Mouse (Mus musculus) heart, postnatal 0 days (tissue): ENCODE results near the gene Tmbim6. TPM values are rescaled to one million over a fixed set of nuclear protein-coding genes. Genes with fewer than 3 reads are reported as not detected.

Source experiments
- ATAC-seq: fragments of 200-750 bp; cut with Nextera tagmentation; 2 replicates; pipeline ENCODE4 v1.8.0; 2017; ENCODE audit warnings: low read depth, moderate number of reproducible peaks, moderate library complexity; ENCODE audit not compliant: insufficient read depth
- DNase-seq: peaks from one replicate; pipeline ENCODE4 v3.0.0-alpha.2; 2016; ENCODE audit warnings: low spot score
- H3K27ac ChIP-seq: fragments of 300-500 bp; sonication (generic); 2 replicates; pipeline ENCODE4 v1.5.1; 2014; ENCODE audit warnings: low read depth, mild to moderate bottlenecking
- H3K27me3 ChIP-seq: fragments of 300-500 bp; sonication (generic); 2 replicates; pipeline ENCODE4 v1.6.1; 2014; ENCODE audit warnings: low read length, mixed read lengths; ENCODE audit not compliant: control insufficient read depth, insufficient read depth
- H3K36me3 ChIP-seq: fragments of 300-500 bp; sonication (generic); replicated peaks from 2 replicates; pipeline ENCODE4 v1.6.1; 2014; ENCODE audit warnings: low read length, mixed read lengths; ENCODE audit not compliant: control insufficient read depth, insufficient read depth
- H3K4me1 ChIP-seq: fragments of 300-500 bp; sonication (generic); 2 replicates; pipeline ENCODE4 v1.6.1; 2014; ENCODE audit warnings: antibody characterized with exemption; ENCODE audit not compliant: control insufficient read depth, insufficient read depth
- H3K4me2 ChIP-seq: fragments of 300-500 bp; sonication (generic); 2 replicates; pipeline ENCODE4 v1.6.1; 2014; ENCODE audit warnings: low read depth, mild to moderate bottlenecking, low read length, moderate library complexity
- H3K4me3 ChIP-seq: fragments of 300-500 bp; sonication (generic); 2 replicates; pipeline ENCODE4 v1.5.1; 2014; ENCODE audit warnings: low read depth, low read length
- H3K9ac ChIP-seq: fragments of 300-500 bp; sonication (generic); replicated peaks from 2 replicates; pipeline ENCODE4 v1.6.1; 2014; ENCODE audit warnings: low read depth, low read length, mixed read lengths
- H3K9me3 ChIP-seq: fragments of 300-500 bp; sonication (generic); replicated peaks from 2 replicates; pipeline ENCODE4 v1.6.1; 2016; ENCODE audit warnings: low read length; ENCODE audit not compliant: control insufficient read depth
- CTCF ChIP-seq: IDR thresholded peaks from 2 replicates; pipeline ENCODE4 v1.5.1; 2016; ENCODE audit warnings: antibody characterized with exemption, control low read depth, low read depth
- EP300 ChIP-seq: IDR thresholded peaks from 2 replicates; pipeline ENCODE4 v1.6.1; 2016; ENCODE audit warnings: antibody characterized with exemption, low read depth
- WGBS: fragments of 180-500 bp; shearing (Covaris S2); extraction: QIAGEN DNeasy Blood & Tissue Kit; methylation state at CpG from one replicate; pipeline ENCODE4 v1.1.7; 2014; 5-methylcytosine and 5-hydroxymethylcytosine counted together
- polyA plus RNA-seq: library from polyadenylated mRNA; unstranded; fragments of >200 nt; fragmentation: Nextera tagmentation; extraction: Ambion mirVana; gene quantifications from 2 replicates; pipeline ENCODE4 v1.2.1, GENCODE M21; 2015
- total RNA-seq: library from RNA; depleted of rRNA; stranded (reverse); fragments of >200 nt; gene quantifications from 2 replicates; pipeline ENCODE4 v1.2.3, GENCODE M21; 2014; ENCODE audit warnings: low replicate concordance

The Tmbim6 gene
- total and polyA plus RNA-seq, 2 experiments from 2014 or later, result 188 to 190 TPM

DNA sequence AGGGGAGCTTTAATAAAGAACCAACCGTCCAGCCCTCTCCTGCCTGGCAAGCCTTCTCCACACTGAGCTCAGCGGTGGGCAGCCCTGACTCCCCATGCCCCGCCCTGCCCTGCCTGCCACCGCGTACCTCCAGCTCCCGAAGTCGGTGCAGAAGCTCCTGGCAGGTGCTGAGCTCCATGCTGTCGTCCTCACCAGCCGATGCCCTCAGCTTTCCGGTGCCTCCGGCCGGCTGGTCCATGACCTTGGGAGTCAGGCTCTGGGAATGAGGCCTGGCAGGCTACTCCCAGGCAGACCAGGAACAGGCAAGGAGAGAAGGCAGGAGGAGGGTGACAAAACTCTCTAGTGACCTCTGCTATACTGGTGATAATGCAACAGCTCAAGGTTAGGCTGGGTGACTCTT, 41.2 kb downstream of the Tmbim6 start:
- TF ChIP-seq EP300, result no peak
- TF ChIP-seq CTCF, result no peak
- no peak for DNase-seq
- H3K4me1 ChIP-seq, result peaks cover 15% of the 10 kb centered on the region; the same call in 1 of the 2 replicates
- no peak overlapping the region for H3K4me3 ChIP-seq
- 49% methylated on average over 12 of the region's 12 CpGs for WGBS
- no peaks in the 10 kb centered on the region for H3K9me3 ChIP-seq
- peaks cover 35% of the 10 kb centered on the region for H3K36me3 ChIP-seq
- H3K9ac ChIP-seq, result 0 out of 2 replicates have a peak overlapping the region, but pooled peaks have one; percentile 12
- H3K27me3 ChIP-seq, result no peaks in the 10 kb centered on the region
- H3K27ac ChIP-seq, result no peak overlapping the region
- ATAC-seq, result peak; percentile 22; the same call in 1 of the 2 replicates
- H3K4me2 ChIP-seq, result no peak overlapping the region

DNA sequence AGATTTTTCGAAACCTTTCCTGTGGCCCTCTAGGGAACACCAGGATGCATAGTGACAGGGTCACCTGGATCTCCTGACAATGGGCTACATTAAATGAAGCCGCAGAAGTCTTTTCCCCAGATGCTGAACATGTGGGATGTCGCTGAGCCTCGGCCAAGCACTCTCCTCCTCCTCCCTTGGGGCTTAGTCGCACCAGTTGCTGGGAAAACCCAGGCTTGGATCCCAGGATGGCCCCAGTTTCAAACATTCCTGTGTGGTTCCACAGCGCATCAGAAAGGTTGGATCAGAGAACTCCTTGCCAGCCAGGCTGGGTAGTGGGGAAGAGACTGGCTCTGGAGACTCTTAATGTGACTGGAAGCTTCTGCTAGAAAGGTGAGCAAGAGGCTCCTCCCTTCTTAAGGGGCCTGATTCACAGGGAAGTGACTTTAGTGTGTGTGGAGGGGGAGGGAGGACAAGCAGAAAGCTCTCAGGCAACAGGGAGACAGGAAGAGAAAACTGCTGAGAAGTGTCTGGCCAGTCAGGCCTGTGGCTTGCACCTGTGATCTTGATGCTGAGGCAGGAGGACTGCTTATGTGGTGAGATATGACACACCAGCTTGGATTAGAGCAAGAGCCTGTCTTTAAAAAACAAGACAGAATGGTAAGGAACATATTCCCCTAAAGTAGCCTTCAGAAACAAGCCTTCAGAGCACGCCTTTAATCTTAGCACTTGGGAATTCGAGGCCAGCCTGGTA, 46.5 kb downstream of the Tmbim6 start:
- no peak overlapping the region for H3K9ac ChIP-seq
- no peak for TF ChIP-seq EP300
- no peak for TF ChIP-seq CTCF
- H3K27me3 ChIP-seq, result no peaks in the 10 kb centered on the region
- H3K27ac ChIP-seq, result peak overlapping the region; percentile 52
- no peak overlapping the region for H3K4me2 ChIP-seq
- 63% methylated on average over 8 of the region's 8 CpGs for WGBS
- H3K4me1 ChIP-seq, result peaks cover 34% of the 10 kb centered on the region
- H3K36me3 ChIP-seq, result peaks cover 13% of the 10 kb centered on the region; the same call in 1 of the 2 replicates
- no peaks in the 10 kb centered on the region for H3K9me3 ChIP-seq
- no peak for DNase-seq
- no peak overlapping the region for H3K4me3 ChIP-seq
- ATAC-seq, result no peak

DNA sequence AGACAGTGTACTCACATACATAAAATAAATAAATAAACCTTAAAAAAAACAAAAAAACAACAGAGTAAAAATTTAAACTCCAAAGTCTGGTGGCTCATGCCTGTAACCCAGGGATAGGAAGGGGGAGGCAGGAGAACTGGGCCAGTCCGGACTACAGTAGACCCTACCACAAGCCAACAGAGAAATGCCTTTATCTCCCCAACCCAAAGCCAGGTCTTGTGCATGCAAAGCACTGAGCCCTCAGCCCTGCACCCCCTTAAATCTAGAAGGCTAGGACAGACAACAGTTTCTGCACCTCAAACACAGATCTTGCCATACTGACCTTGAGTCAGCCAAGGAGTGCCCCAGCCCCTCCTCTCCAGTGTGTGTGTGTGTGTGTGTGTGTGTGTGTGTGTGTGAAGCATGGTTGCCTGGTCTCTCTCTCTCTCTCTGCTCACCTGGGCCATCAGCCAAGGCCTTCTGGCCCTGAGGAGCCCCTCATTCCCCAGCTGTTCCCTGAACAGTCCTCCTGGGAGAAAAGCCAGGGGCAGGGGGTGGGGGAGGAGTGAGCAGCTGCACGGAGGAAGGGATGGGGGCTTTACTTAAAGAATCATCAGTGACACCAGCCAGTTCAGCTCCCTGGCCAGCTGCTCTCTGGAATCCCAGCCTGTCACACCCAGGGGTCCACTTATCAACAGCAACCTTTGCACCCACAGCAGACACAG, 47.6 kb downstream of the Tmbim6 start:
- TF ChIP-seq EP300, result no peak
- TF ChIP-seq CTCF, result no peak
- peaks cover 27% of the 10 kb centered on the region for H3K4me1 ChIP-seq
- no peaks in the 10 kb centered on the region for H3K27me3 ChIP-seq
- H3K4me2 ChIP-seq, result no peak overlapping the region
- H3K4me3 ChIP-seq, result no peak overlapping the region
- H3K9ac ChIP-seq, result no peak overlapping the region
- 15% methylated on average over 2 of the region's 2 CpGs for WGBS
- H3K36me3 ChIP-seq, result peaks cover 17% of the 10 kb centered on the region; the same call in 1 of the 2 replicates
- H3K9me3 ChIP-seq, result no peaks in the 10 kb centered on the region
- peak; percentile 86 for ATAC-seq
- peak; percentile 78 for DNase-seq
- H3K27ac ChIP-seq, result peak overlapping the region; percentile 71

DNA sequence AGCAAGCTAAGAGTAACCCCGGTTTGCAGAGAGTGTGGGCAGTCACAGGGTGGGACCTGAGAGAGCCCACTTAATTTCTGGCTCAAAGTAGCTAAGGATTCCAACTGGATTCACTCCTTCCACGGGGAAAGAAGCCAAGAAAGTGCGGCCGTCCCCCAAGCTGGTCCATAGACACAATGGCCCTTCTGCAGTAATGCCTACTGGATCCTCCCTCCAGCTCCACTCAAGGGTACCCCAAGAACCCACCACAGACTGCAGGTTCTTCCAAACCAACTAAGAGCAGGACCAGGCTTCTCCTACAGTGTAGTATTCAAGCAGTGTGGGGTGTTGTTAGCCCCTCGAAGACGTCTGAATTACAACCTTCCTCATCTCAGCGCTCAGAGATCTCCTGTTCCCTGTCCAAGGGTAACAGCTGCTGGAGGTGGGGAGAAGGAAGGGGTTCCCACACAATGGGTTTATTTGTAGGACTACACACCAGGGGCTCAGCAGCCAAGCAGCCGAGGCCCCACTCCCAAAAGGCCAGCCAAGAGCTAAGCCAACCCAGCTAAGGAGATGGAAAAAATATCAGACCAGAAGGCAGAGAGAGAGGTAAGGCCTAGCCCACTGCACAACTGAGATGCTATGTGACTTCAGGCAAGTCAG, 48.3 kb downstream of the Tmbim6 start:
- ATAC-seq, result no peak
- no peak for TF ChIP-seq EP300
- no peak for TF ChIP-seq CTCF
- Histone ChIP-seq H3K9me3 (no peaks in the 10 kb centered on the region), H3K4me2 (no peak overlapping the region), H3K27me3 (no peaks in the 10 kb centered on the region), H3K4me3 (no peak overlapping the region), H3K36me3 (peaks cover 18% of the 10 kb centered on the region; the same call in 1 of the 2 replicates), H3K4me1 (peaks cover 26% of the 10 kb centered on the region), H3K27ac (peak overlapping the region; percentile 71), H3K9ac (no peak overlapping the region)
- no peak for DNase-seq
- WGBS, result 33% methylated on average over 8 of the region's 8 CpGs

DNA sequence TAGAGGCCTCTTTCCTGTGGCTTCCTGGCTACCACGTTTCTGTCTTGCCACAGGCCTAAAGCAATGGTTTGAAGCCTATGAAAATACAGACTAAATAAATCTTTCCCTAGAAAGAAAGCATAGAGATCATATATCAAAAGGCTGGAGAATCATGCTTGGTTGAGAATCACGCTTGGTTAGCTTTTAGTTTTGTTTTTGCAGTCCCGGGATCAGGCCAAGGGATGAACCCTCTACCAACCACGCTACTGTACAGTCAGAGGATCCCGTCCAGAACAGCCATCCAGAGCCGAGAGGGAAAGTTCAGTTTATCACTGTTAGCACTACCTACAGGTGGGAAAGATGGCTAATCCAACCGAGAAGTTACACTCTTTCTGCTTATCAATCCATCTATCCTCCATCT, 49.7 kb downstream of the Tmbim6 start:
- no peak for TF ChIP-seq EP300
- TF ChIP-seq CTCF, result no peak
- no peak for DNase-seq

More for the DNA sequence above, 49.7 kb downstream of the Tmbim6 start:
- H3K9ac ChIP-seq, result no peak overlapping the region
- no peak overlapping the region for H3K4me3 ChIP-seq
- peaks cover 26% of the 10 kb centered on the region for H3K4me1 ChIP-seq
- H3K4me2 ChIP-seq, result no peak overlapping the region
- H3K36me3 ChIP-seq, result peaks cover 18% of the 10 kb centered on the region; the same call in 1 of the 2 replicates
- 82% methylated on average over 7 of the region's 7 CpGs for WGBS
- no peak overlapping the region for H3K27ac ChIP-seq
- no peaks in the 10 kb centered on the region for H3K27me3 ChIP-seq
- ATAC-seq, result no peak
- H3K9me3 ChIP-seq, result no peaks in the 10 kb centered on the region
